Mouse (Mus musculus) c-Kit-negative CD71-positive TER-119-positive erythroid progenitor cells, embryonic 14.5 days (primary cell): Measurements from ENCODE around the gene Rap1gap.

ENCODE experiments used
- DNase-seq: peaks from one replicate; pipeline ENCODE4 v3.0.0-alpha.2; 2013; ENCODE audit warnings: low read depth, low spot score

Gene Rap1gap

DNA sequence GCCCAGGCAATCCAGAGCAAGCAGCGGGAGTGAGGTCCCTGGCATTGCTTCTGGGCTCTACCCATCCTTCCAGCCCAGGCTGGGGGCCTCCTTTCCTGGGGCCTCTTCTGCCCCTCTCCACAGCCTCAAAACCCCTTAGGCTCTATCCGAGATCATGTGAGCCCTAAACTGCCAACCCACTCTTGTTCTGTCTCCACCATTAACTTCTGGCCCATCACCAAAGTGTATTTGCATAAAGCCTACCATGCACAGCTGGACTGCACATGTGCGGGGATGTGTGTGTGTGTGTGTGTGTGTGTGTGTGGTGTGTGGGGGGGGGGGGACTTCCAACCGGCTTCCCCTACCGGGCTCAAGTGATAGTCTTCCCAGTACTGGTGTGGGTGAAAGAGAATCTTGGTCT, 109.5 kb downstream of the Rap1gap start:
- no peak for DNase-seq

DNA sequence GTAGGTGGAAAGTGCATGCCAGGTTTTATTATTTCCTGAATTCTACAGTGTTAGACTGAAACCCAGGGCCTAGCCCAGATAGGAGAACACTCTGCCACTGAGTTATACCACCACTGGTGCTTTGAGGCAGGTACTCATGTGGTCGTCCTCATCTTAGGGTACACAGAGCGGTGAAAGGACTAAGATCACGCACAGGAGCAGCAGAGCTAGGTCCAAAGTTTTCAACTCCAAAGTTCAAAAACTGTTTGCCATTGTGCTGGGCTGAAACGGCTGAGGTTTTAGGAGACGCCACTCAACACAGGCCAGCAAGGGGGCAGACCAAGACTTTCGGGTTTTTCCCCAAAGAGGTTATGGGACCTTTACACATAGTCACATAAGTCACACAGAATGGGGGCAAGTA, 110.0 kb downstream of the Rap1gap start:
- DNase-seq, result no peak

DNA sequence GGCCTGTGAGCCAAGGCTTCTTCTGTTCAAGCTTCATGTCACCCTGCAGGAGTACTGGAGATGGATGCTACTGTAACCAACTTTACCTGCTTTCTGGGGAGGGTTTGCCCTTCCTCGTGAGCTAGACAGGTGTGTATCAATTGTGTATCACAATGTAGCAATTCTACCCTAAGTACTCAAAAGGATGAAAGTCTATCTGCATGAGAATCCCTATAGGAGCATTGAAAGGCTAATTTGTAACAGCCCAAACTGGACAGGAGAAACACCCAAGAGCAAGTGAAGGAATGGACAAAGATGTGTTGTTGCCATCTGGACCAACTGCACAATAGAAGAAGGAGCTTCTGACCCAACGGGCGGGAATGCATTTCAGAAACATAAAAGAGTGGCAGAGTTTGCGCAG, 113.3 kb downstream of the Rap1gap start:
- DNase-seq, result no peak

DNA sequence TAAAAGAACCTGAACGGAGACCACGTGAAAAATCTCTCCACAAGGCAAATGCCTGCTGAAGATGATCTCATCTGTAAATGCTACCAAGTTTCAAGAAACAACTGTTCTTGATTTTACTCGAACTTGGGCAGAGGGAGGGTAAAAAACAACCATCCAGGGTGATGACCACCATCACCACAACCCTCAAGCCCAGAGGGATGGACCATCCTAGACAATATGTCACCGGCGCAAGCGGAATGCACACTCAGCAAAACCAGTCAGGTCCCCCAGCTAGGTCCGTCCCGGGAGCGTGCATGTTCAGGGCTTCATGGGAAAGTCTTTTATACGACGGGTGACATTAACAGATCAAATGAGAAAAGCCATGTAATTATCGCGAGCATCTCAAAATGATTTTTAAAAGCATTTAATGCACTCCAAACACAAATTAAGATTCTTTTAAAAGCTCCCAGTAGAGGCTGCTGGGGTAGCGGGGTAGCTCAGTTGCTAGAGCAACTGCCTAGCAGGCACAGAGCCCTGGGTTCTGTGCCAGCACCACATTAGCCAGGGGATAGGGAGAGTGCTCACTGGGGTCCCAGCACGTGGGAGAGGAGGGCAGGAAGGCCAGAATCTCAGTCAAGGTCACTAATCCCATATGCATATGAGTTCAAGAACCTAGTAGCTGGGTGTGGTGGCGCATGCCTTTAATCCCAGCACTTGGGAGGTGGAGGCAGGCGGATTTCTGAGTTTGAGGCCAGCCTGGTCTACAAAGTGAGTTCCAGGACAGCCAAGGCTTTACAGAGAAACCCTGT, 114.1 kb downstream of the Rap1gap start:
- DNase-seq, result no peak
